Comparison of ENCODE assay signal across 35 mouse cellular contexts in genomic region chrX:113833062-113833461, GRCm38 (mm10).
"Had no signal": no experiment of that assay in that cellular context is flagged by ENCODE, and none has a peak within 500 bp of the region (broad histone marks: within the 10 kb centered on the region; RNA-seq: fewer than 3 reads in every experiment).

No protein-coding gene starts in this region.

- H3K9ac ChIP-seq: heart, embryonic 12.5 days; heart, embryonic 13.5 days; heart, embryonic 15.5 days; hindbrain, embryonic 12.5 days; hindbrain, embryonic 13.5 days; hindbrain, embryonic 14.5 days; hindbrain, embryonic 15.5 days; intestine, embryonic 15.5 days; kidney, embryonic 15.5 days had no signal

- H3K4me1 ChIP-seq: heart, embryonic 10.5 days; heart, embryonic 12.5 days; heart, embryonic 13.5 days; heart, embryonic 15.5 days; hindbrain, embryonic 10.5 days; hindbrain, embryonic 12.5 days; hindbrain, embryonic 13.5 days; hindbrain, embryonic 15.5 days; intestine, embryonic 15.5 days; kidney, embryonic 15.5 days had no signal

- ATAC-seq: hindbrain, embryonic 16.5 days; hindbrain, postnatal 0 days; inflammation-experienced regulatory T-cells, adult 6 months; intestine, embryonic 15.5 days; intestine, embryonic 16.5 days; intestine, postnatal 0 days had no signal

- H3K9me3 ChIP-seq: heart, embryonic 10.5 days; heart, embryonic 12.5 days; heart, embryonic 13.5 days; heart, embryonic 15.5 days; hindbrain, embryonic 10.5 days; hindbrain, embryonic 12.5 days; hindbrain, embryonic 13.5 days; hindbrain, embryonic 15.5 days; intestine, embryonic 15.5 days; kidney, embryonic 15.5 days had no signal

- H3K36me3 ChIP-seq: heart, embryonic 10.5 days; heart, embryonic 12.5 days; heart, embryonic 13.5 days; heart, embryonic 15.5 days; hindbrain, embryonic 10.5 days; hindbrain, embryonic 12.5 days; hindbrain, embryonic 13.5 days; hindbrain, embryonic 15.5 days; intestine, embryonic 15.5 days; kidney, embryonic 15.5 days had no signal

- H3K27me3 ChIP-seq: heart, embryonic 12.5 days; heart, embryonic 13.5 days; heart, embryonic 15.5 days; hindbrain, embryonic 12.5 days; hindbrain, embryonic 13.5 days; hindbrain, embryonic 15.5 days; intestine, embryonic 15.5 days; kidney, embryonic 15.5 days had no signal

- H3K27ac ChIP-seq: heart, adult 2 months; heart, embryonic 10.5 days; heart, embryonic 13.5 days; heart, embryonic 15.5 days; hindbrain, embryonic 10.5 days; hindbrain, embryonic 12.5 days; hindbrain, embryonic 13.5 days; hindbrain, embryonic 14.5 days; hindbrain, embryonic 15.5 days; hindbrain, postnatal 0 days; intestine, embryonic 15.5 days; kidney, embryonic 15.5 days; kidney, postnatal 0 days; layer of hippocampus, adult 2 months had no signal

- DNase-seq: heart, adult 2 months; heart, postnatal 10 days; heart, postnatal 14 days; heart, postnatal 36 days; heart, postnatal 4 days; kidney, adult 11 months; kidney, adult 18-20 months; kidney, adult 2 months; kidney, adult 8-10 months; kidney, adult 9 months; kidney, postnatal 10 days; kidney, postnatal 14 days; kidney, postnatal 25 days; kidney, postnatal 36 days; kidney, postnatal 4 days; layer of hippocampus, adult 9-11 months had no signal

- H3K4me3 ChIP-seq: heart, adult 2 months; heart, embryonic 10.5 days; heart, embryonic 12.5 days; heart, embryonic 13.5 days; heart, embryonic 15.5 days; hindbrain, embryonic 10.5 days; hindbrain, embryonic 12.5 days; hindbrain, embryonic 13.5 days; hindbrain, embryonic 15.5 days; intestine, embryonic 15.5 days; kidney, embryonic 15.5 days; layer of hippocampus, adult 2 months had no signal

- H3K4me2 ChIP-seq: heart, embryonic 11.5 days; heart, embryonic 12.5 days; heart, embryonic 13.5 days; heart, embryonic 15.5 days; hindbrain, embryonic 12.5 days; hindbrain, embryonic 13.5 days; hindbrain, embryonic 14.5 days; hindbrain, embryonic 15.5 days; intestine, embryonic 15.5 days; kidney, embryonic 15.5 days had no signal
